Mouse (Mus musculus) intestine, embryonic 15.5 days (tissue): ENCODE measurements around the gene Kif1b. TPM values are rescaled to one million over a fixed set of nuclear protein-coding genes. Genes with fewer than 3 reads are reported as not detected.

Experiments used
- ATAC-seq: fragments of 200-750 bp; cut with Nextera tagmentation; 2 replicates; pipeline ENCODE4 v1.8.0; 2017; ENCODE audit warnings: moderate TSS enrichment, moderate library complexity
- H3K27ac ChIP-seq: fragments of 300-500 bp; sonication (generic); 2 replicates; pipeline ENCODE4 v1.5.1; 2015; ENCODE audit warnings: mild to moderate bottlenecking, inconsistent platforms
- H3K27me3 ChIP-seq: fragments of 300-500 bp; sonication (generic); replicated peaks from 2 replicates; pipeline ENCODE4 v1.6.1; 2015; ENCODE audit warnings: inconsistent platforms
- H3K36me3 ChIP-seq: fragments of 300-500 bp; sonication (generic); 2 replicates; pipeline ENCODE4 v1.6.1; 2015; ENCODE audit warnings: inconsistent platforms
- H3K4me1 ChIP-seq: fragments of 300-500 bp; sonication (generic); replicated peaks from 2 replicates; pipeline ENCODE4 v1.6.1; 2015; ENCODE audit warnings: inconsistent platforms
- H3K4me2 ChIP-seq: fragments of 300-500 bp; sonication (generic); replicated peaks from 2 replicates; pipeline ENCODE4 v1.6.1; 2015; ENCODE audit warnings: mild to moderate bottlenecking, inconsistent platforms
- H3K4me3 ChIP-seq: fragments of 300-500 bp; sonication (generic); replicated peaks from 2 replicates; pipeline ENCODE4 v1.5.1; 2015; ENCODE audit warnings: inconsistent platforms
- H3K9ac ChIP-seq: fragments of 300-500 bp; sonication (generic); 2 replicates; pipeline ENCODE4 v1.6.1; 2015; ENCODE audit warnings: inconsistent platforms
- H3K9me3 ChIP-seq: fragments of 300-500 bp; sonication (generic); 2 replicates; pipeline ENCODE4 v1.6.1; 2016; ENCODE audit warnings: inconsistent platforms
- WGBS: fragments of 180-500 bp; shearing (Covaris S2); methylation state at CpG from one replicate; pipeline ENCODE4 v1.1.7; 2015; 5-methylcytosine and 5-hydroxymethylcytosine counted together
- polyA plus RNA-seq: library from polyadenylated mRNA; unstranded; fragments of >200 nt; fragmentation: Nextera tagmentation; extraction: Ambion mirVana; gene quantifications from 2 replicates; pipeline ENCODE4 v1.2.1, GENCODE M21; 2015

The Kif1b gene
- polyA plus RNA-seq, 1 experiment from 2014 or later = 25.5 TPM

DNA sequence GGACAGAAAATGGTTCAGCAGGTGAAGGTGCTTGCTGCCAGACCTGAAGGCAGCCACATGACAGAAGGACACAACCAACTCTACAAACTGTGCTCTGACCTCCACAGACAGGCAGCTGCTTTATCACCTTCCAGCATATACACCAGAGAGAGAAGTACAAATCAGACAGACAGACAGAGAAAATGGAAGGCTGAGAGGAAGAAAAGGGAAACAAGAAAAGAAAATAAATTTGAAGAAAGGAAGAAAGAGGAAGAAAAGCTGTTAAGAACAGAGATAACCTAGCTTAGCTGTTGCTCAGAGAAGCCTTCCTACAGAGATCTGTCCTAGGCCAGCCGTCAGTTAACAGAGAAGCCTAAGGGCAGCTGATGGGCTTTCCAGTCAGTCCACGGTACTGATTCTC is 148.3 kb downstream of the Kif1b start:
- Histone ChIP-seq H3K9ac (no peak overlapping the region), H3K4me2 (no peak overlapping the region), H3K36me3 (peaks cover 62% of the 10 kb centered on the region), H3K27ac (no peak overlapping the region), H3K27me3 (no peaks in the 10 kb centered on the region), H3K4me3 (no peak overlapping the region), H3K4me1 (no peaks in the 10 kb centered on the region), H3K9me3 (no peaks in the 10 kb centered on the region)
- no peak for ATAC-seq
- WGBS = 91% methylated on average over 2 of the region's 2 CpGs

DNA sequence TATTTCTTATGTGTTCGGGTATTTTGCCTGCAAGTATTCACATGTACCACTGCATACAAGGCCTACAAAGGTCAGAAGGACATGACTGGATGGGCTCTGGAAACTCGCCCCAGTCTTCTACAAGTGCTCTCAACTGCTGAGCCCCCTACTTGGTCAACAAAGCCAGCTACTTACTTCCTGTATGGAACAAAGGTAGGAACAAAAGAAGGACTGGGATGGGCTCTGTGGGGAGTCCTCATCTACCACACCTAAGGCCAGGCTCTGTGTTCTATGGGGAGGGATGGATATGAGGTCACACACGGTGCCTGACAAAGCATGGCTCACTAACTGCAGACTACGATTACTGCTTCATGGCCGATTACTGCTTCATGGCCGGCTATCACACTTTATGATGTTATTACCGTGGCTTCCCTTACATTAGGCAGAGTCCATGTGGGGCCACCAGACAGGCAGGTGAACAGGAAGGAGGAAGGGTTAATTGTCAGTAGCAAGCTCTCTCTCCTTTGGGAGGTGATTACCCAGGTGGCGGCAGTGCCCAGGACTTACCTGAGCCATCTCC is 150.0 kb downstream of the Kif1b start:
- no peak overlapping the region for H3K4me3 ChIP-seq
- H3K27me3 ChIP-seq = no peaks in the 10 kb centered on the region
- no peaks in the 10 kb centered on the region for H3K9me3 ChIP-seq
- no peaks in the 10 kb centered on the region for H3K4me1 ChIP-seq
- 76% methylated on average over 8 of the region's 8 CpGs for WGBS
- no peak overlapping the region for H3K4me2 ChIP-seq
- H3K9ac ChIP-seq = no peak overlapping the region
- ATAC-seq = peak; percentile 57
- peaks cover 75% of the 10 kb centered on the region for H3K36me3 ChIP-seq
- H3K27ac ChIP-seq = no peak overlapping the region

DNA sequence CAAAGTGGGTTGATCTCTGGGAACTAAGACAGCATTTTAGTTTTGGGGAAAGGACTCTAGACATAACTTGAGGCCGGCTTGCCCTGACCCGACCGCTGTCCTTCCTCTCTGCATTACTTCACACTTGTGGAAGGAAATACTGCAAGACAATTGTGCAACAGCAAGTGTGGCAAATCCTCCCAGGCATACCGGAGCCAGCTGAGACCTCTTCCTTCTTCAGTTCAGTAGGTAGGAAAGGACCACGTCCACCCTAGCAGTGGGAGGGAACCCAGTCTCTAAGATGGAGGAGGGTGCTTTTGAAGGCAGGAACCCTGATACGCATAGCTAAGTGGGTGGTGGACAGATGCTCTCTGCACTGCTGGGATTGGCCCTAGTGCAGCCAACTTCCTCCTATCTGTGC is 151.8 kb downstream of the Kif1b start:
- Histone ChIP-seq H3K9me3 (no peaks in the 10 kb centered on the region), H3K27me3 (no peaks in the 10 kb centered on the region), H3K27ac (no peak overlapping the region), H3K9ac (no peak overlapping the region), H3K4me3 (no peak overlapping the region), H3K36me3 (peaks cover 86% of the 10 kb centered on the region), H3K4me2 (no peak overlapping the region), H3K4me1 (no peaks in the 10 kb centered on the region)
- WGBS = 87% methylated on average over 6 of the region's 6 CpGs
- no peak for ATAC-seq

DNA sequence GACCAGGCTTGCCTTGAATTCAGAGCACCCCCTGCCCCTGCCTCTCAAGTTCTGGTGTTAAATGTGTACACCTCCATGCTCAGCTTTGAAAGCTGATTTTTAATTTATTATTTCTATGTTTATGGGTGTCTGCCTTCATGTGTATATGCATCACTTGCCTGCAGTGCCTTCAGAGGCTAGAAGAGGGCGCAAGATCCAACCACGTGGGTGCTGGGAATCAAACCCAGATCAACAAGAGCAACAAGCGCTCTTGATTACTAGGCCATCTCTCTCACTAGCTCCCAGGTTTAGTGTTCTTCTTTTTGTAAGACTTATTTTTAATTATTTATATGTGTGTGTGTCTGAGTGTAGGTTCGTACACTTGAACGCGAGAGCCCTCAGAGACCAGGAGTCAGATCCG is 152.6 kb downstream of the Kif1b start:
- ATAC-seq = no peak
- no peak overlapping the region for H3K27ac ChIP-seq
- H3K4me2 ChIP-seq = no peak overlapping the region
- WGBS = 98% methylated on average over 7 of the region's 7 CpGs
- no peaks in the 10 kb centered on the region for H3K9me3 ChIP-seq
- no peaks in the 10 kb centered on the region for H3K4me1 ChIP-seq
- no peaks in the 10 kb centered on the region for H3K27me3 ChIP-seq
- H3K36me3 ChIP-seq = peaks cover 84% of the 10 kb centered on the region
- no peak overlapping the region for H3K9ac ChIP-seq
- no peak overlapping the region for H3K4me3 ChIP-seq

DNA sequence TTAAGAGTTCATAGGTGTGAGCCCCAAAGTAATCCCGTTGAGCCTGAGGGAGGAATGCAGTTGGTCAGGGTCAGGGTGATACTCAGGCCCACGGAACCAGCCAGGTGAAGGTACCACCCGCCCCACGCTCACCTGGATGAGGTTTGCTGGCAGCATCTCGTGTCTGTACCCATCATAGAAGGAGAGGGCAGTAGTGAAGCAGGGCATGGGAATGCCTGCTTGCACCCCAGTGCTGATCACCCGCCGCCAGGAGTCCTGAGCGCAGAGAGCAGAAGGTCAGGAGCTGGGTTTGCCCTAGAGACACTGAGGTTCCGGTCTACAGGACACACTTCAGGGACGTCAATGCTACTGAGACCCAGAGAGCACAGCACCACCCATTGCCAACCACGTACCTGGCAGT is 156.8 kb downstream of the Kif1b start:
- Histone ChIP-seq H3K4me2 (no peak overlapping the region), H3K27me3 (no peaks in the 10 kb centered on the region), H3K36me3 (peaks cover 54% of the 10 kb centered on the region), H3K9ac (no peak overlapping the region), H3K4me3 (no peak overlapping the region), H3K9me3 (no peaks in the 10 kb centered on the region), H3K4me1 (peaks cover 6% of the 10 kb centered on the region; the same call in 1 of the 2 replicates), H3K27ac (no peak overlapping the region)
- no peak for ATAC-seq
- WGBS = 92% methylated on average over 11 of the region's 11 CpGs

DNA sequence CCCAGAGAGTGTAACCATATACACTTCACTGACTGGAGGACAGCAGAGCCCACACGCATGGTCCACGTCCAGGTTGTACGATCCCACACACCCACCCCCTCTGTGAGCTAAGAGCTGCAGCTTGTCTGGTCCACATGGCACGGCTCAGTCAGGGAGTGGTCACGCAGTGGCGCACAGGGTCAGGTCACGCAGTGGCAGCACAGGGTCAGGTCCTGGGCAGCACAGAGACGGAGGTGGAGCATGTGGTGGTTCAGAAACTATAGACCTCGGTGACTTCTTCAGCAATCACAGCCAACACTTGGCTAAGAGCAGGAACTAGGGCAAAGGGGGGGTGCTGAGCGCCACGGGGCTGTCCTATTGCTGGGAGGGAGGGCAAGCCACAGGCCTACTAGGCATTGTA is 157.2 kb downstream of the Kif1b start:
- Histone ChIP-seq H3K4me1 (peaks cover 6% of the 10 kb centered on the region; the same call in 1 of the 2 replicates), H3K9ac (no peak overlapping the region), H3K27me3 (no peaks in the 10 kb centered on the region), H3K36me3 (peaks cover 50% of the 10 kb centered on the region), H3K4me2 (no peak overlapping the region), H3K9me3 (no peaks in the 10 kb centered on the region), H3K27ac (no peak overlapping the region), H3K4me3 (no peak overlapping the region)
- WGBS = 83% methylated on average over 11 of the region's 11 CpGs
- no peak for ATAC-seq

DNA sequence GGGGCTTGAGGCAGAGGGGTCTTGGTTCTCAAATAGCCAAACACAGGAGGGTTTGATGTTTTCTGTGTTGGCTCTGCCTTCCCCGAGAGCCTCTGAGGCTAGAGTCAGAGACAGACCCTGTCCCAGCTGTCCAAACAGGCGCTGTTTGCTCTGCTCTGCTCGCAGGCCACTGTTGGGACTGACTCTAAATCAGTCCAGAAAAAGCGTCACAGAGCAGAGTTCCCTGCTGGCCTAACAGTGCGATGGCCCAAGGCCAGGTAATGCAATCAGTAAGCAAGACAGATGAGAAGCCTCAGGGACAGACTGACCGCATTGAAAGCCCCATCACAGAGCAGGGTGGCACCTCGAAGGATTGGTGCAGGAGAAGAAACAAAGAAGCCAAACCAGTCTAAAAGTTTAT is 157.9 kb downstream of the Kif1b start:
- no peaks in the 10 kb centered on the region for H3K9me3 ChIP-seq
- no peak overlapping the region for H3K9ac ChIP-seq
- no peaks in the 10 kb centered on the region for H3K27me3 ChIP-seq
- no peak overlapping the region for H3K4me2 ChIP-seq
- peaks cover 7% of the 10 kb centered on the region; the same call in 1 of the 2 replicates for H3K4me1 ChIP-seq
- no peak overlapping the region for H3K4me3 ChIP-seq
- peaks cover 43% of the 10 kb centered on the region for H3K36me3 ChIP-seq
- WGBS = 64% methylated on average over 7 of the region's 7 CpGs
- no peak for ATAC-seq
- no peak overlapping the region for H3K27ac ChIP-seq

DNA sequence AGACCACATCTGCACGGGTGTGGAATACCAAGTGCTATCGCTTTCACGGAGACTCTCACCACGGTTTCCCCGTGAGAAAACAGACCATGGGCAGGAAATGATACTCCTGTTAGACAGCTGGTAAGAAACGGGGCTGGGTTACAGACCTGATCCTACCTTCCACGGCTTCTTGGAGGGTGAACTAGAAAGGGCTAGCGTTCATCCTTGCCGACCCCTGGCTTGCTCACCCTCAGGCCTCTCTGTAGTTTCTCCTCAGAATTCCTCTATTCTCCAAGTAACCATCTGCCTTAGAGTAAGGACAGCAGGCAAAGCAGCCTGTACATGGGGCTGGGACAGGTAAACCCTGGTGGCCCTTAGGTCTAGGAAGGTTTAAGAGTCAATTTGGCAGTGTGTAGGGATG is 158.3 kb downstream of the Kif1b start:
- H3K36me3 ChIP-seq = peaks cover 39% of the 10 kb centered on the region
- WGBS = 85% methylated on average over 9 of the region's 9 CpGs
- H3K27me3 ChIP-seq = no peaks in the 10 kb centered on the region
- no peak overlapping the region for H3K4me2 ChIP-seq
- ATAC-seq = no peak
- no peak overlapping the region for H3K9ac ChIP-seq
- H3K4me3 ChIP-seq = no peak overlapping the region
- H3K9me3 ChIP-seq = no peaks in the 10 kb centered on the region
- no peak overlapping the region for H3K27ac ChIP-seq
- H3K4me1 ChIP-seq = peaks cover 8% of the 10 kb centered on the region; the same call in 1 of the 2 replicates

DNA sequence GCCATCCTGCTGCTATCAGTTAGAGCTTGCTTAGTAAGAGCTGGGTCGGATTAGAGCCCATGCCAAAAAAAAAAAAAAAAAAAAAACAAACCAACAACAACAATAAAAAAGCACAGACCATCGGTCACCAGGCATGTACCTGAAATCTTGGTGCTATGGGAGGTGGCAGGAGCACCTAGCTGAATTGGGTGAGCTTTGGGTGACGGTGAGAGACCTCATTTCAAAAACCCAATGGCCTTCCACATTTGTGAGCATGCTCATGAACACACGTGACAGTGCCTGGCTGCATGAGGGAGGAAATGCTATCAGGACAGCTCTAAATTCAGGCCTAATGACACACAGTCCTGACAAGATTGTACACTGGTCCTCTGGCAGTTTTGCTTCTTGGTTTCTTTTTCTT is 159.4 kb downstream of the Kif1b start:
- H3K4me3 ChIP-seq = no peak overlapping the region
- peaks cover 8% of the 10 kb centered on the region; the same call in 1 of the 2 replicates for H3K4me1 ChIP-seq
- WGBS = 75% methylated on average over 4 of the region's 4 CpGs
- H3K4me2 ChIP-seq = no peak overlapping the region
- no peaks in the 10 kb centered on the region for H3K27me3 ChIP-seq
- H3K9ac ChIP-seq = no peak overlapping the region
- H3K36me3 ChIP-seq = peaks cover 28% of the 10 kb centered on the region
- no peaks in the 10 kb centered on the region for H3K9me3 ChIP-seq
- ATAC-seq = no peak
- H3K27ac ChIP-seq = no peak overlapping the region

DNA sequence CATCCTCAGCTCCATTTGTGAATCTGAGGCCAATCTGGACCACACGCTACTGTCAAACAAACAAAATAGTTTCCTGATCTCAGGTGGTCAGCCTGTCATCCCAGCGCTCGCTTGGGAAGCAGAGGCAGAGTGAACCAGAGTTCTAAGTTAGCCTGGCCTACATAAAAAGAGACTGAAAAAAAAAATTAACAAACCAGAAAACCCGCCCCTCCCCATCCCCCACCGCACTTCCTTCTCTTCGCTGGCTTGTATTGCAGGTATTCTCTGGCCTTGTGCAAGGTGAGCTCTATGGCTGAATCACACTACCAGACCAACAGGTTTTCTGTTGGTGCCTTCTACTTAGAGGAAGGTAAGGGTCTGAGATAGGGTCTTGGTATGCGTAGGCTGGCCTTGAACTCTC is 160.0 kb downstream of the Kif1b start:
- peaks cover 23% of the 10 kb centered on the region for H3K36me3 ChIP-seq
- H3K4me2 ChIP-seq = no peak overlapping the region
- H3K4me3 ChIP-seq = no peak overlapping the region
- H3K27me3 ChIP-seq = no peaks in the 10 kb centered on the region
- 72% methylated on average over 7 of the region's 7 CpGs for WGBS
- H3K27ac ChIP-seq = no peak overlapping the region
- H3K9ac ChIP-seq = no peak overlapping the region
- 0 out of 2 replicates have a peak, but pooled peaks have one; percentile 26 for ATAC-seq
- H3K4me1 ChIP-seq = peaks cover 8% of the 10 kb centered on the region; the same call in 1 of the 2 replicates
- H3K9me3 ChIP-seq = no peaks in the 10 kb centered on the region

DNA sequence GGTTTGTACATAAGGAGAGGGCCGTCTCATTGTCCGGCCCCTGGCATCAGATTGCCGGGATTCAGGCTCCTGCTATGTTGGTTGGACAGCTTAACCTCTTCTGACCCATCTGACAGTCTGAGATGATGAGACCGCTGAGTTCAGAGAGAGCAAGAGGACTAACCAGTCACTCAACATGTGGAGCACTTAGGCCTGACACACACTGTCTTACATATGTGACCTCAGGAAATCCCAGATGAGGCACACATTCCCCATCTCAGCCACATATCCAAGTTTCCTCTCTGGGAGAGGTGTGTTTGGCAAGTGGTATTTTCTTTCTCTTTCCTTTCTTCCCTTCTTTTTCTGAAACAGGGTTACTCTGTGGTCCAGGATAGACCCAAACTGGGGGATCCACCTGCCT is 162.3 kb downstream of the Kif1b start:
- 75% methylated on average over 4 of the region's 4 CpGs for WGBS
- Histone ChIP-seq H3K27ac (no peak overlapping the region), H3K27me3 (no peaks in the 10 kb centered on the region), H3K4me3 (no peak overlapping the region), H3K36me3 (peaks cover 5% of the 10 kb centered on the region; the same call in 1 of the 2 replicates), H3K4me2 (no peak overlapping the region), H3K4me1 (peaks cover 8% of the 10 kb centered on the region; the same call in 1 of the 2 replicates), H3K9me3 (no peaks in the 10 kb centered on the region), H3K9ac (no peak overlapping the region)
- no peak for ATAC-seq

DNA sequence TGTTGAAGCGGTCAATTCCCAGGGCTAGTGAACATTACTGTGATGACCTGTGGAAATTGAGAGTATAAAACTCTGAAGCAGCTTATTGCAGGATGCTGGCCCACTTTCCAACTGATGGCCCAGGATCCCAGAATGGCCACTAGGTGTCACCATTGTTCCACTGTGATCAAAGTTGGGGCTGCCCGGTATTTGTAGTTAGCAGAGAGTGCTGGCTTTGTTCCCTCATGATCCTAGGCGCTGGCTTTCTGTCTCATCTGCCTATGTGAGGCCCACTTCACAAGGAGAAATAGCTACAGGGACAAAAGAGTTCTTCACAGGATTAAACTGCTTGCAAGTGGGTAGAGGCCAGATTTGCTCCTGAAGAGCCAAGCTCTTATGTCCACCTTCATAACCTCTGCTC is 163.0 kb downstream of the Kif1b start:
- 5% methylated on average over 3 of the region's 3 CpGs for WGBS

DNA sequence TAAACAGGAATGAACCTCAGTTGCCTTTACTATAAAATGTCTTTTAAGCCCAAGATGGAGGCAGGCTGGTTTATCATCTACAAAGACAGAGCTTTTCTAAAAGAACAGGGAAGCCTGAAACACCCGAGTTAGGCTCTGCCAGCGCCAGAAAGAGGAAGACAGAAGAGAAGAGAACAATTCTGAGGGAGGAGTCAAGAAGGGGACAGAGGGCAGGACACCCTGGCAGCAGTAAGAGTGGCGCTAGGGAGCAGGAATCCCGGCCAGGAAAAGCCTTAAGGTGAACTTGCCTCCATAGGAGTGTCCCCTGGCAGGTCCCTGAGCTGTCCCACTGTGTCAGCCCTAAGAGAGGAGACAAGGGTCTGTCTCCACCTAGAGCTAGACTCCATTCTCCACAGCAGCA is 163.9 kb downstream of the Kif1b start:
- 27% methylated on average over 4 of the region's 4 CpGs for WGBS
- Histone ChIP-seq H3K27ac (no peak overlapping the region), H3K9ac (no peak overlapping the region), H3K4me2 (no peak overlapping the region), H3K36me3 (no peaks in the 10 kb centered on the region), H3K27me3 (no peaks in the 10 kb centered on the region), H3K4me3 (no peak overlapping the region), H3K4me1 (peaks cover 8% of the 10 kb centered on the region; the same call in 1 of the 2 replicates), H3K9me3 (no peaks in the 10 kb centered on the region)
- no peak for ATAC-seq

More for the DNA sequence above, 163.0 kb downstream of the Kif1b start:
- Histone ChIP-seq H3K36me3 (0 out of 2 replicates have a peak, but pooled peaks cover under 1% of the 10 kb centered on the region), H3K4me1 (peaks cover 8% of the 10 kb centered on the region; the same call in 1 of the 2 replicates), H3K27ac (no peak overlapping the region), H3K4me3 (no peak overlapping the region), H3K9ac (no peak overlapping the region), H3K27me3 (no peaks in the 10 kb centered on the region), H3K4me2 (no peak overlapping the region), H3K9me3 (no peaks in the 10 kb centered on the region)
- ATAC-seq = peak; percentile 82
